Mouse (Mus musculus): ENCODE results near the gene Prkci. TPM values are rescaled to one million over a fixed set of nuclear protein-coding genes. Genes with fewer than 3 reads are reported as not detected.

Prkci gene
- polyA plus RNA-seq, 1 experiment from 2014 or later: 34.6 TPM

DNA sequence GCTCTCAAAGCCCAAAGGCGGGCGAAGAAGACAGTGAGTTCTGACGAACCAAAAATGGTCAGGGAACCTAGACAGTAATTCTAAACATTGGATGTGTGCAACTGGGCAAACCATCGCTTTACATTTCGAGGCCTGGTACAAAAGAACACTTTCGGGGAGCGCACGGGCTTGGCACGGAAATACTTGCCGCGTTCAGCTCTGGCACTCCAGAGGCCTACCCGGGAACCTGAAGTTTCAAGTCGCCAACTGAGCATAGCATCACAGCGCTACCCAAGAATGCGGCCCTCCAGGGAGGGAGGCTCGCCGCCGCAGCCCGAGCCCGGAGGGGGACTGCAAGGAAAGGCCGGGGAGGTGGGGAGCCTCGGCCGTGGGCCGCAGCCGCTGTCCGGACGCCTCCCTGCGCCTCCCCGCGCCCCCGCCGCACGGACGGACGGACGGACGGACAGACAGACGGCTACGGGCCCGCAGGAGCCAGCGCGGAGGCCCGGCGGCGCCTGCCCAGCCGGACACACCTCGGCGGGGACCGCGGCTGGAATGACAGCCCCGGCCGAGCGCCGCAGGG is 26.9 kb upstream of the Prkci start:
- H3K27ac ChIP-seq: peak overlapping the region; percentile 91
- H3K36me3 ChIP-seq (replicated peaks; ENCODE audit: control insufficient read depth, insufficient read depth): peaks cover 23% of the 10 kb centered on the region
- H3K9me3 ChIP-seq (ENCODE audit: control insufficient read depth, low read length): no peaks in the 10 kb centered on the region
- peak overlapping the region; percentile 64 for H3K4me2 ChIP-seq (replicated peaks)
- DNase-seq (ENCODE audit: low spot score): peak; percentile 54
- under 1% methylated on average over 50 of the region's 54 CpGs for WGBS
- peak; percentile 77 for ATAC-seq (ENCODE audit: low FRiP score)
- peak overlapping the region; percentile 89 for H3K4me3 ChIP-seq (replicated peaks; ENCODE audit: low read length)
- H3K4me1 ChIP-seq (replicated peaks; ENCODE audit: control insufficient read depth, insufficient read depth, low read length): peaks cover 11% of the 10 kb centered on the region
- H3K9ac ChIP-seq: peak overlapping the region; percentile 92
- no peaks in the 10 kb centered on the region for H3K27me3 ChIP-seq (ENCODE audit: control insufficient read depth, insufficient read depth, low read length)

GRCm38 (mm10) chr3:30969104-30969581 is 26.4 kb upstream of the Prkci start, which contains the start of gene Phc3:
TSS of gene Phc3 (minus strand) at chr3:30969415.
- Histone ChIP-seq H3K27me3 (ENCODE audit: control insufficient read depth, insufficient read depth, low read length) (no peaks in the 10 kb centered on the region), H3K27ac (peak within 1 kb of the TSS; percentile 91), H3K36me3 (replicated peaks; ENCODE audit: control insufficient read depth, insufficient read depth) (peaks cover 17% of the 10 kb centered on the region), H3K4me1 (replicated peaks; ENCODE audit: control insufficient read depth, insufficient read depth, low read length) (peaks cover 11% of the 10 kb centered on the region), H3K4me2 (replicated peaks) (peak within 1 kb of the TSS; percentile 64), H3K4me3 (replicated peaks; ENCODE audit: low read length) (peak within 1 kb of the TSS; percentile 89), H3K9ac (peak within 1 kb of the TSS; percentile 92), H3K9me3 (ENCODE audit: control insufficient read depth, low read length) (no peaks in the 10 kb centered on the region)
- peak; percentile 93 for DNase-seq (ENCODE audit: low spot score)
- under 1% methylated on average over 34 of the region's 34 CpGs for WGBS
- ATAC-seq (ENCODE audit: low FRiP score): peak; percentile 92

- 40% methylated on average over 9 of the region's 9 CpGs for WGBS
- ATAC-seq (ENCODE audit: low FRiP score): peak; percentile 37; the same call in 1 of the 2 replicates
Observed at GRCm38 (mm10) chr3:30975102-30975754, 20.3 kb upstream of the Prkci start.

GRCm38 (mm10) chr3:30976991-30977603 is 18.4 kb upstream of the Prkci start:
- H3K9me3 ChIP-seq (ENCODE audit: control insufficient read depth, low read length): no peaks in the 10 kb centered on the region
- DNase-seq (ENCODE audit: low spot score): no peak
- no peaks in the 10 kb centered on the region for H3K4me1 ChIP-seq (replicated peaks; ENCODE audit: control insufficient read depth, insufficient read depth, low read length)
- no peak overlapping the region for H3K4me3 ChIP-seq (replicated peaks; ENCODE audit: low read length)
- no peak overlapping the region for H3K27ac ChIP-seq
- no peak for ATAC-seq (ENCODE audit: low FRiP score)
- no peaks in the 10 kb centered on the region for H3K36me3 ChIP-seq (replicated peaks; ENCODE audit: control insufficient read depth, insufficient read depth)
- no peak overlapping the region for H3K9ac ChIP-seq
- 81% methylated on average over 1 of the region's 1 CpGs for WGBS
- no peaks in the 10 kb centered on the region for H3K27me3 ChIP-seq (ENCODE audit: control insufficient read depth, insufficient read depth, low read length)
- no peak overlapping the region for H3K4me2 ChIP-seq (replicated peaks)

More at GRCm38 (mm10) chr3:30975102-30975754, 20.3 kb upstream of the Prkci start:
- no peaks in the 10 kb centered on the region for H3K36me3 ChIP-seq (replicated peaks; ENCODE audit: control insufficient read depth, insufficient read depth)
- no peaks in the 10 kb centered on the region for H3K9me3 ChIP-seq (ENCODE audit: control insufficient read depth, low read length)
- no peaks in the 10 kb centered on the region for H3K27me3 ChIP-seq (ENCODE audit: control insufficient read depth, insufficient read depth, low read length)
- DNase-seq (ENCODE audit: low spot score): peak; percentile 74
- no peak overlapping the region for H3K9ac ChIP-seq
- H3K4me3 ChIP-seq (replicated peaks; ENCODE audit: low read length): no peak overlapping the region
- no peak overlapping the region for H3K4me2 ChIP-seq (replicated peaks)
- H3K27ac ChIP-seq: no peak overlapping the region
- no peaks in the 10 kb centered on the region for H3K4me1 ChIP-seq (replicated peaks; ENCODE audit: control insufficient read depth, insufficient read depth, low read length)

DNA sequence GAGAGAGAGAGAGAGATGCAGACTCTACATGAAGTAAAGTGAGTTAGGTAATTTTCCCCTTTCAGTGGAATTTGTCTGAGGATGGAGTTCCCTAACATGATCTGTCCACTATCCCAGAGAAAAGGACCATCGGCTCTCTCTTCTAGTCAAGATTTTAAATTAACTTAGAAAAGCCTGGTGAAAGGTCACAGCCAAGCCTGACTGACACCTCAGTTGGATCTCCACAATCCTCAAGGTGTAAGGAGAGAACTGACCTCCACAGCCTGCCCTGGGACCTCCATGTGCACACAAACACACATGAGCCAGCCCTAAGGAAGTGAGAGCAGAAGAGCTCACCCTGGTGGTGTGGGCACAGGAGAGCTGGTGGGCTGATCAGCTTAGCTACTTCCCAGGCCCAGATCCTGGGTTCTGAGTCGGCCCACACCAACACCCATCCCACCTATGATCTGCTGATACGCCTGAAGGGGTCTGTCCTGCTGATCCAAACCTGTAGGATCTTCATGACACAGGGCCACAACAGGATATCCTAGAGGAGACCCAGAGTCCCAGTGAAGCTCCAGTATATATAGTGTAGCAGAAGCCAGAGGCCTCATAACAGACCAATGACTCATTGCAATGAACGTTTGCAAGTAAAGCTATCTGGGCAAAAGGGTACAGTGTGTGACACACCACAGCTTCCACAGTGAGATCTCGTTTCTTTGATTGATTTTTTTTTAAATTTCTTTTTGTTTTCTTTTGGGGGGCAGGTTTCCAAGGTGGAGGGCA is 13.7 kb upstream of the Prkci start:
- H3K9ac ChIP-seq: no peak overlapping the region
- no peaks in the 10 kb centered on the region for H3K27me3 ChIP-seq (ENCODE audit: control insufficient read depth, insufficient read depth, low read length)
- no peak overlapping the region for H3K27ac ChIP-seq
- H3K9me3 ChIP-seq (ENCODE audit: control insufficient read depth, low read length): no peaks in the 10 kb centered on the region
- H3K4me1 ChIP-seq (replicated peaks; ENCODE audit: control insufficient read depth, insufficient read depth, low read length): no peaks in the 10 kb centered on the region
- H3K36me3 ChIP-seq (replicated peaks; ENCODE audit: control insufficient read depth, insufficient read depth): no peaks in the 10 kb centered on the region
- WGBS: 84% methylated on average over 5 of the region's 5 CpGs
- H3K4me2 ChIP-seq (replicated peaks): no peak overlapping the region
- H3K4me3 ChIP-seq (replicated peaks; ENCODE audit: low read length): no peak overlapping the region
- no peak for DNase-seq (ENCODE audit: low spot score)
- no peak for ATAC-seq (ENCODE audit: low FRiP score)

DNA sequence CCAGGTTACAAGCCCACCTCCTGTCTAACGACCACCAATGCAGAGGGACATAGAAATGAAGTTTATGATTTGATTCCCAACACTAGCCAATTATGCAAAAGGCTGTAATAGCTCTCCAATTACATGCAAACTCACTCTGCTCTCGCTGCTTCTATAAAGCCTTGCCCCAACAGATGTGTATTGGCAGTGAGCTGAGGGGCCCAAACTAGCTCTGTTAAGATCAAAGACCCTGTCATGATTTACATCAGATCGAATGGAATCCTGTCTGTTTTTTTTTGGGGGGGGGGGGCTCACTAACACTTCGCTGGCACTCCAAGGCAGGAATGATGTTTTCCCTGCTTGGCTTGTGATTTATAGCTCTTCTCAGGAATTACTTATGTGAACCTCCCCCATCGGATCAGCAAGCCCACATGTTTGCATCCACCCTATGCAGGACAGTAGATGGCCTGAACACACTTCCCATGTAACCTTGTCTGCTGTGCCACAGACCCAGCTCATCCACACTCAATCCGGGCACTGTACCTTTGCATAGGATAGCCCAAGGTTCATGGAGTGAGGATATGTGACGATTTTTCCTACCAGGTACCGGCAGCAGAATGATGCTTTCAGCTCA is 12.5 kb upstream of the Prkci start:
- H3K4me3 ChIP-seq (replicated peaks; ENCODE audit: low read length): no peak overlapping the region
- WGBS: 72% methylated on average over 8 of the region's 8 CpGs

DNA sequence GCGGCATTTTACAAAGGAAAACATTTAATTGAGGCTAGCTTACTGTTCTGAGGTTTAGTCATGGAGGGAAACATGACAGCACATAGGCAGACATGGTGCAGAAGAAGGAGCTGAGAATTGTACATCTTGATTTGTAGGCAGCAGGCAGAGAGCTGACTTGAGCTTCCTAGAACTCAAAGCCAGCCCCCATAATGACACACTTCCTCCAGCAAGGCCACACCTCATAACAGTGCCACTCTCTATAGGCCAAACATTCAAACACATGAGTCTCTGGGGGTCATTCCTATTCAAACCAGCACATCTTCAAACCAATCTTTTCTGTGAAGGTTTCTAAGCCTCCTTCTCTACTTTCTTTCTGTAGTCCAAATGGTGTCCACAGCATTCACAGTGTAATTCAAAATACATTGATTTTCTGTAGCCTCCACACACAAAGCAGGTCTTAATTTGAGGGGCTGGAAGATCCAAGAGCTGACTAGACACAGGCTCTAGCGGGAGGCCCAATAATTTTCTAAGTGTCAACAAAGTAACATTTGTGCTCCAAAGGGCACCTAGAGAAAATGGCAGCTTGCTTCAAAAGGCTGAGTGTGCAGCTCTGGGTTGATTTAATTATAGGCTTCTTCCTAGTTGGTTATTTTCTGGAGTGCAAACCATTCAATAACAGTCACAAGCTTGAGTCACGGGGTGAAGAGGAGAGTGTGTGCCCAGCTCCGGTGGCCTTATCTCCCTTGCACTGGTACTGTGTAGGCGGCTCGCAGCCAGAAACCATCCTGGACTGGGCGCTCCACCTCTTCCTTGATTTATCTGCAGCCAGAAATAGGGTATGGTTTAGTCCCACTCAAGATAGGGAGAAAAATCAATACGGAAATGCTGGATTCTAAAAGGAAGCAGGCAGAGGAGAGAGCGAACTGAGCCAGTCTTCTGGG is 7.9 kb upstream of the Prkci start:
- no peaks in the 10 kb centered on the region for H3K9me3 ChIP-seq (ENCODE audit: control insufficient read depth, low read length)
- no peak overlapping the region for H3K9ac ChIP-seq
- no peaks in the 10 kb centered on the region for H3K27me3 ChIP-seq (ENCODE audit: control insufficient read depth, insufficient read depth, low read length)
- no peak overlapping the region for H3K27ac ChIP-seq
- no peaks in the 10 kb centered on the region for H3K4me1 ChIP-seq (replicated peaks; ENCODE audit: control insufficient read depth, insufficient read depth, low read length)
- DNase-seq (ENCODE audit: low spot score) (no peak), ATAC-seq (ENCODE audit: low FRiP score) (no peak)
- H3K4me3 ChIP-seq (replicated peaks; ENCODE audit: low read length): no peak overlapping the region
- no peaks in the 10 kb centered on the region for H3K36me3 ChIP-seq (replicated peaks; ENCODE audit: control insufficient read depth, insufficient read depth)
- no peak overlapping the region for H3K4me2 ChIP-seq (replicated peaks)
- WGBS: 87% methylated on average over 9 of the region's 9 CpGs

More for the DNA sequence above, 12.5 kb upstream of the Prkci start:
- H3K4me1 ChIP-seq (replicated peaks; ENCODE audit: control insufficient read depth, insufficient read depth, low read length): no peaks in the 10 kb centered on the region
- no peak overlapping the region for H3K4me2 ChIP-seq (replicated peaks)
- H3K9me3 ChIP-seq (ENCODE audit: control insufficient read depth, low read length): no peaks in the 10 kb centered on the region
- no peaks in the 10 kb centered on the region for H3K27me3 ChIP-seq (ENCODE audit: control insufficient read depth, insufficient read depth, low read length)
- no peaks in the 10 kb centered on the region for H3K36me3 ChIP-seq (replicated peaks; ENCODE audit: control insufficient read depth, insufficient read depth)
- no peak for DNase-seq (ENCODE audit: low spot score)
- H3K9ac ChIP-seq: no peak overlapping the region
- ATAC-seq (ENCODE audit: low FRiP score): no peak
- H3K27ac ChIP-seq: no peak overlapping the region

DNA sequence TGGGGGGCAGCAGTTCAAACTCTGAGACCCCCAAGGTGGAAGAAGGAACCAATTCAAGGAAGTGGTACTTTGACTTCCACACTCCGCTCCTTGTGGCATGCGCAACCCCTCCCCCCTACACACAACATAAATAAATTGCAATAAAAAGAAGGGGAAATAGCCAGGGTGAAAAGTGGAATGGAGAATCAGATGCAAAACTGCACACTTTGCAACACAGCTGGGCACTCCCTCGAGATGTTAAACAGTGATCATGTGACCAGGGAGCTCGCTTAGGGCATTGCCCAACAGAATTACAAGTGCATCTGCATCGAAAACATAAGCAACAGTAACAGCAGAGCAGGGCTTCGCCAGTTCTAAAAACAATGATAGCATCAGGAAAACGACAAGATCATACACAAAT is 3.4 kb upstream of the Prkci start:
- no peak overlapping the region for H3K9ac ChIP-seq
- DNase-seq (ENCODE audit: low spot score): no peak
- no peak for ATAC-seq (ENCODE audit: low FRiP score)
- H3K27me3 ChIP-seq (ENCODE audit: control insufficient read depth, insufficient read depth, low read length): no peaks in the 10 kb centered on the region
- no peak overlapping the region for H3K27ac ChIP-seq
- H3K9me3 ChIP-seq (ENCODE audit: control insufficient read depth, low read length): no peaks in the 10 kb centered on the region
- H3K4me1 ChIP-seq (replicated peaks; ENCODE audit: control insufficient read depth, insufficient read depth, low read length): peaks cover 14% of the 10 kb centered on the region
- H3K4me2 ChIP-seq (replicated peaks): no peak overlapping the region
- H3K4me3 ChIP-seq (replicated peaks; ENCODE audit: low read length): no peak overlapping the region
- 79% methylated on average over 7 of the region's 7 CpGs for WGBS
- no peaks in the 10 kb centered on the region for H3K36me3 ChIP-seq (replicated peaks; ENCODE audit: control insufficient read depth, insufficient read depth)
